Mouse (Mus musculus) myocyte (in vitro differentiated cells): ENCODE measurements around the gene Gid8. TPM values are rescaled to one million over a fixed set of nuclear protein-coding genes. Genes with fewer than 3 reads are reported as not detected.
A peak's percentile ranks its signal among the peaks of the same experiment; 100 is the strongest.
"Not testable (repeated sequence)": the region's sequence is repeated elsewhere in the genome, so short reads cannot be mapped to it uniquely, and the experiment has no call there.

Source experiments
- H3K27me3 ChIP-seq: one replicate; pipeline ENCODE4 v1.6.1; 2011; ENCODE audit not compliant: control insufficient read depth, insufficient read depth, insufficient read length
- H3K36me3 ChIP-seq: one replicate; pipeline ENCODE4 v1.6.1; 2011; ENCODE audit not compliant: control insufficient read depth, insufficient read depth
- H3K4me2 ChIP-seq: one replicate; pipeline ENCODE4 v1.6.1; 2011; ENCODE audit warnings: low read depth, control low read depth
- H3K4me3 ChIP-seq: one replicate; pipeline ENCODE4 v1.5.1; 2011; ENCODE audit warnings: mild to moderate bottlenecking, control low read depth, moderate library complexity
- H3K79me2 ChIP-seq: one replicate; pipeline ENCODE4 v1.6.1; 2011; ENCODE audit not compliant: control insufficient read depth, insufficient read depth
- H3ac ChIP-seq: one replicate; pipeline ENCODE4 v1.6.1; 2011; ENCODE audit not compliant: control insufficient read depth, insufficient read length
- CEBPB ChIP-seq: IDR thresholded peaks from 2 replicates; pipeline ENCODE4 v1.6.1; 2011; ENCODE audit warnings: mild to moderate bottlenecking, moderate library complexity; ENCODE audit not compliant: poor library complexity, insufficient read depth, severe bottlenecking
- E2F4 ChIP-seq: IDR thresholded peaks from one replicate; pipeline ENCODE4 v1.6.1; 2011; ENCODE audit warnings: mild to moderate bottlenecking, control low read depth, moderate library complexity; ENCODE audit not compliant: insufficient read depth
- MAX ChIP-seq: IDR thresholded peaks from one replicate; pipeline ENCODE4 v1.6.1; 2011; ENCODE audit warnings: low read depth, mild to moderate bottlenecking, control low read depth
- MYOD1 ChIP-seq, 3 experiments: IDR thresholded peaks; one replicate each; pipeline ENCODE4 v1.6.1; 2011; ENCODE audit warnings: control low read depth in 2 of 3, low read depth in 2 of 3, mild to moderate bottlenecking in 2 of 3, moderate library complexity in 1 of 3; ENCODE audit not compliant: insufficient read length in 2 of 3, control insufficient read depth in 1 of 3
- MYOG ChIP-seq, 3 experiments: IDR thresholded peaks; one replicate each; pipeline ENCODE4 v1.6.1; 2011; ENCODE audit warnings: control low read depth in 2 of 3, low read depth in 2 of 3, mild to moderate bottlenecking in 2 of 3; ENCODE audit not compliant: insufficient read length in 2 of 3, control insufficient read depth in 1 of 3, insufficient read depth in 1 of 3
- POLR2A ChIP-seq: IDR thresholded peaks from one replicate; pipeline ENCODE4 v1.6.1; 2011; ENCODE audit warnings: low read depth, mild to moderate bottlenecking, control low read depth, moderate library complexity; ENCODE audit not compliant: insufficient read length
- POLR2AphosphoS2 ChIP-seq: IDR thresholded peaks from one replicate; pipeline ENCODE4 v1.6.1; 2011; ENCODE audit warnings: low read depth, control low read depth; ENCODE audit not compliant: insufficient read length
- REST ChIP-seq: IDR thresholded peaks from one replicate; pipeline ENCODE4 v1.6.1; 2011; ENCODE audit warnings: mild to moderate bottlenecking, control low read depth, moderate library complexity; ENCODE audit not compliant: insufficient read depth, insufficient read length
- SRF ChIP-seq: IDR thresholded peaks from one replicate; pipeline ENCODE4 v1.6.1; 2011; ENCODE audit warnings: low read depth; ENCODE audit not compliant: control insufficient read depth, insufficient read length
- TCF12 ChIP-seq: IDR thresholded peaks from one replicate; pipeline ENCODE4 v1.6.1; 2011; ENCODE audit warnings: mild to moderate bottlenecking, control low read depth; ENCODE audit not compliant: poor library complexity, insufficient read depth, severe bottlenecking
- TCF3 ChIP-seq: IDR thresholded peaks from one replicate; pipeline ENCODE4 v1.6.1; 2011; ENCODE audit warnings: low read depth, control low read depth; ENCODE audit not compliant: insufficient read length
- USF1 ChIP-seq: IDR thresholded peaks from one replicate; pipeline ENCODE4 v1.6.1; 2011; ENCODE audit warnings: low read depth, mild to moderate bottlenecking, control low read depth, moderate library complexity
- polyA plus RNA-seq: library from polyadenylated mRNA; unstranded; fragments of >200 nt; fragmentation: generic; extraction: Trizol; gene quantifications from one replicate; pipeline ENCODE4 v1.2.1, GENCODE M21; 2012; ENCODE audit warnings: missing spikeins

Gene Gid8
- polyA plus RNA-seq, 1 experiment: 44.9 TPM

GRCm38 (mm10) chr2:180709023-180709922 lies 644 bp upstream of the Gid8 start:
- Histone ChIP-seq H3K4me2 (peak overlapping the region; percentile 96), H3ac (peak overlapping the region; percentile 51)

DNA sequence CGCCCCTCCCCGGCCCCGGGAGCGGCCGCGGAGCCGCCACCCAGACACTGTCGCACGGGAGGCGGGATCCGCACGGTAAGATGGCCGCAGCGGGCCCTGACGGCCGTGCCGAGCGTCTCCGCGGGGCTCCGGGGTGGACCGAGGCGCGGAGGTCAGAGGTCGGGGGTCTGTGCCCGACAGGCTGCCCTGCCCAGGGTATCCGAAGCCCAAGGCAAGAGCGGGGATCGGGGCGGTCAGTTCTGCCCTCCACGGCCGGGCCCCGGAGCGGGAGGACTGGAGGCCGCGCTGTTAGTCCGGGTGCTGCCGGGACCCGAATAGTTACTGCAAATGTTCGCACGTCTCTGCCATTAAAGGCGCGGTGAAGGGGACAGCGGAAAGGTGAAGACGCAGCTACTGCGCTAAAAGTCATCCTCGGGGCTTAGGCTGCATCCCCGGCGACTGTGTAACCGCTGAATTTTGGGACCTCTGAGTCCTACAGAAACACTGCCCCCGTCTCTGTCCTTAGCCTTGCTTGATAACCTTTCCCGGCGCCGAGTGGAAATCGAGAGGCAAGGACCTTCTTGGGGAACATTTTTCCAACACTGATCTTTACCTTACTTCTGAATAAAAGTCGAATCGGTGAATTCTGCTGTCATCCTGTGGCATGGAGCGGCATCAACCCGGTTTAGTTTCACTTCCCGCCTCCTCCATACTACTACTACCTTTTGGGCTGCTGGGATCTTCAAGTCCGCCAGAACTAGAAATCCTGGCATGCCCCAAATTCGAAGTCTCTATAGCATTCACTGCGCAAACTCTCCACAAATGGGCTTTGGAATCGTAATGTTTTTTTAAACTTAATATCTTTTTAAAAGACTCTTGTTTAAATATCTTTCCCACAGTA lies 599 bp downstream of the Gid8 start:
- no peak for TF ChIP-seq TCF12
- H3K36me3 ChIP-seq: peaks cover 16% of the 10 kb centered on the region
- H3ac ChIP-seq: peak overlapping the region; percentile 51
- H3K4me3 ChIP-seq: peak overlapping the region; percentile 96
- peak overlapping the region; percentile 92 for H3K4me2 ChIP-seq
- peaks cover 71% of the 10 kb centered on the region for H3K79me2 ChIP-seq
- H3K27me3 ChIP-seq: no peaks in the 10 kb centered on the region

More at GRCm38 (mm10) chr2:180709023-180709922, 644 bp upstream of the Gid8 start:
- TF ChIP-seq CEBPB (no peak), REST (no peak)
- Histone ChIP-seq H3K36me3 (peaks cover 8% of the 10 kb centered on the region), H3K27me3 (no peaks in the 10 kb centered on the region), H3K79me2 (peaks cover 83% of the 10 kb centered on the region), H3K4me3 (peak overlapping the region; percentile 96)

DNA sequence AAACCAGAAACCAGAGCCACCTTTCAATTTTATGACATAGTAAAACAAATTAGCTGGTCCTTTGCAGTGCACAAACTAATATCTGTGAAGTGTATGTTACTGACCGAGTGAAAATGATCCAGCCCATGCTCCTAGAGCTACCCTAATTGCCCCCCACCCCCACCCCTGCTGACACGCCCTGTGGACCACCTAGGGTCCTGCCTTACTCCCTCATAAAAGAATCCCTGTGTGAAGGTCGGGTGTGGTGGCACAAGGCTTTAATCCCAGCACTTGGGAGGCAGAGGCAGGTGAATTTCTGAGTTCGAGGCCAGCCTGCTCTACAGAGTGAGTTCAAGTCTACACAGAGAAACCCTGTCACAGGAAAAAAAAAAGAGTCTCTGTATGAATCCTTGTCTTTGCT lies 1.6 kb downstream of the Gid8 start:
- H3ac ChIP-seq: peak overlapping the region; percentile 51
- H3K4me2 ChIP-seq: peak overlapping the region; percentile 92
- no peaks in the 10 kb centered on the region for H3K27me3 ChIP-seq
- H3K79me2 ChIP-seq: peaks cover 61% of the 10 kb centered on the region
- peak overlapping the region; percentile 96 for H3K4me3 ChIP-seq
- TF ChIP-seq POLR2AphosphoS2: no peak
- no peak for TF ChIP-seq MYOD1 (IDR thresholded peaks at IDR 0.05; ENCODE audit: control insufficient read depth in 1 of 3, insufficient read length in 2 of 3, low read depth in 2 of 3)
- TF ChIP-seq TCF3: no peak
- TF ChIP-seq SRF: no peak
- no peak for TF ChIP-seq MYOG (IDR thresholded peaks at IDR 0.05; ENCODE audit: control insufficient read depth in 1 of 3, insufficient read depth in 1 of 3, insufficient read length in 2 of 3, low read depth in 2 of 3)
- TF ChIP-seq REST: no peak
- TF ChIP-seq USF1: no peak
- no peak for TF ChIP-seq CEBPB
- TF ChIP-seq TCF12: no peak
- TF ChIP-seq E2F4: no peak
- no peak for TF ChIP-seq MAX
- H3K36me3 ChIP-seq: peaks cover 16% of the 10 kb centered on the region

DNA sequence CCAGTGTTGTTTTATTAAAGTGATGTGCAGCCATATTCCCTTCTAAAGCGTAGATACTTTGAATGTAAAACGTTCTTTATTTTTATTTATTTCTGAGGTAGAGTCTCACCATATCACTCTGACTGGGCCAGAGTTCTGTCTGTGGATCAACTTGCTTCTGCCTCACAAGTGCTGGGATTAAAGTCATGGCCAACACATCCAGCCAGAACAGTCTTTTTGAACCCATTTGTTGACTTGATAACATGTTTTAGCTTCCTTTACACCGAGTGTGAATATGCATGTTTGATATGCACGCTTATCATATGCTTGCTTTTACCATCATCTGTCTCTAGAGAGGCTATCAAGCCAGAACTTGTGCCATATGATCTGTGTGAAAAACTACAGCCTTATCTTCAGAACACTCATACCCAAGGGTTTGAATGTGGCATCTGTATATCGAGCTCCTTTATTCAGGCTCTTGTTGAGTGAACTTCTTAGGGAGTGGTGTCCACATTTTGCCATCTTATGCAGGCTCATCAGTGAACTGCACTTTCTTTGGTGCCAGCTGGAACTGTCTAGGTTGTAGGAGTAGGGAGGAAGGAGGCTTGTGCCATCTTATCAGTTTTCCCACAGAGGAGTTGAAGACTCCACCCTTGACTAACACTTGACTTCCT lies 2.2 kb downstream of the Gid8 start:
- Histone ChIP-seq H3K36me3 (peaks cover 20% of the 10 kb centered on the region), H3K79me2 (peaks cover 55% of the 10 kb centered on the region), H3ac (no peak overlapping the region), H3K4me2 (no peak overlapping the region), H3K27me3 (no peaks in the 10 kb centered on the region), H3K4me3 (peak overlapping the region; percentile 96)
- TF ChIP-seq POLR2A: no peak
- TF ChIP-seq E2F4: no peak

DNA sequence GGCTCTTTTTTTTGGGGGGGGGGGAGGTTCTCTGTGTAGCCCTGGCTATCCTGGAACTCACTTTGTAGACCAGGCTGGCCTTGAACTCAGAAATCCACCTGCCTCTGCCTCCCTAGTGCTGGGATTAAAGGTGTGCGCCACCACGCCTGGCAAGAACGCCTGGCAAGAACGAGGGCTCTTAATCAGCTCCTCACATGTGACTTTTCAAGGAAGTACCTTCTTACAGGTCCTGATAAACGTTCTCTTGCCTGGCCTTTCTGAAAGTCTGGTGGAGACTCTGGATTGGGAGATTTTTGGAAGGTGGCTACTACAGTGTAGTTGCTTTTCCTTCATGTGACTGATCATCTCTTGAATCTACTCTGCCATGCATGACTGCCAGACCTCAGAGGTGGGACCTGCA lies 12.8 kb downstream of the Gid8 start:
- not testable (repeated sequence) for H3ac ChIP-seq, H3K4me3 ChIP-seq, H3K79me2 ChIP-seq, H3K4me2 ChIP-seq, H3K27me3 ChIP-seq
- peaks cover 43% of the 10 kb centered on the region for H3K36me3 ChIP-seq
